ENCODE assay signal across 23 mouse cellular contexts in genomic region chr4:109419563-109419962, GRCm38 (mm10). TPM values are rescaled to one million over a fixed set of nuclear protein-coding genes. Genes with fewer than 3 reads are reported as not detected.
DNase-seq lines count a peak whose midpoint lies in the region; ATAC-seq and TF ChIP-seq lines count a peak whose summit lies in the region.
"Had no signal": no experiment of that assay in that cellular context is flagged by ENCODE, and none has a peak within 500 bp of the region (broad histone marks: within the 10 kb centered on the region; RNA-seq: fewer than 3 reads in every experiment).

No protein-coding gene starts in this region.

- no peak overlapping the region for H3K27ac ChIP-seq in heart, embryonic 16.5 days (ENCODE audit: low read length)
- H3K27ac ChIP-seq in heart, adult 2 months = no peak overlapping the region
- no peak overlapping the region; the same call in 1 of the 2 replicates for H3K27ac ChIP-seq in intestine, postnatal 0 days (ENCODE audit: low read depth, low read length)
- H3K27ac ChIP-seq: forebrain, embryonic 13.5 days; limb, embryonic 10.5 days; limb, embryonic 15.5 days; liver, embryonic 14.5 days had no signal

- TF ChIP-seq CTCF in heart, adult 2 months (IDR thresholded peaks at IDR 0.05) = no peak
- no peak for TF ChIP-seq CTCF in intestine, postnatal 0 days (IDR thresholded peaks at IDR 0.05; ENCODE audit: low read depth)

- H3K9me3 ChIP-seq in heart, embryonic 16.5 days (replicated peaks; ENCODE audit: control insufficient read depth, low read length) = no peaks in the 10 kb centered on the region
- no peaks in the 10 kb centered on the region for H3K9me3 ChIP-seq in intestine, postnatal 0 days (ENCODE audit: control insufficient read depth)
- H3K9me3 ChIP-seq: forebrain, embryonic 13.5 days; G1E; limb, embryonic 10.5 days; limb, embryonic 15.5 days had no signal

- intact Hi-C loops in heart, adult 2 months (cut with DNase I) = no loop called here

- H3K4me2 ChIP-seq in heart, embryonic 16.5 days (ENCODE audit: low read depth, low read length) = no peak overlapping the region
- no peak overlapping the region for H3K4me2 ChIP-seq in intestine, postnatal 0 days (replicated peaks; ENCODE audit: low read depth)
- H3K4me2 ChIP-seq: forebrain, embryonic 13.5 days; heart, embryonic 11.5 days; limb, embryonic 15.5 days; lung, embryonic 14.5 days had no signal

- 93% methylated on average over 4 of the region's 4 CpGs for WGBS in heart, embryonic 16.5 days
- WGBS in heart, adult 2 months = 91% methylated on average over 4 of the region's 4 CpGs
- WGBS in intestine, postnatal 0 days = 85% methylated on average over 4 of the region's 4 CpGs

- no peak for TF ChIP-seq EP300 in heart, adult 2 months (IDR thresholded peaks at IDR 0.05; ENCODE audit: insufficient read depth, low read depth, low read length)

- no peaks in the 10 kb centered on the region for H3K27me3 ChIP-seq in heart, embryonic 16.5 days (ENCODE audit: control insufficient read depth, insufficient read depth, low read length)
- H3K27me3 ChIP-seq in heart, adult 2 months (ENCODE audit: control insufficient read depth, insufficient read depth, low read length) = no peaks in the 10 kb centered on the region
- no peaks in the 10 kb centered on the region for H3K27me3 ChIP-seq in intestine, postnatal 0 days (replicated peaks; ENCODE audit: control insufficient read depth, insufficient read depth, low read length)
- H3K27me3 ChIP-seq: forebrain, embryonic 13.5 days; limb, embryonic 15.5 days had no signal

- no peaks in the 10 kb centered on the region for H3K36me3 ChIP-seq in heart, embryonic 16.5 days (ENCODE audit: control insufficient read depth, insufficient read depth)
- H3K36me3 ChIP-seq in heart, adult 2 months (ENCODE audit: control insufficient read depth, insufficient read depth, low read length) = no peaks in the 10 kb centered on the region
- H3K36me3 ChIP-seq in intestine, postnatal 0 days (ENCODE audit: control insufficient read depth, insufficient read depth) = no peaks in the 10 kb centered on the region
- H3K36me3 ChIP-seq: limb, embryonic 10.5 days; limb, embryonic 15.5 days had no signal

- no peak overlapping the region for H3K4me3 ChIP-seq in heart, embryonic 16.5 days (ENCODE audit: low read length)
- no peak overlapping the region for H3K4me3 ChIP-seq in heart, adult 2 months
- no peak overlapping the region for H3K4me3 ChIP-seq in intestine, postnatal 0 days (ENCODE audit: low read depth, low read length)
- H3K4me3 ChIP-seq: forebrain, embryonic 13.5 days; limb, embryonic 10.5 days; limb, embryonic 15.5 days had no signal

- 0 out of 2 replicates have a peak, but pooled peaks have one; percentile 37 for ATAC-seq in heart, embryonic 16.5 days (replicated peaks; ENCODE audit: extremely low read depth, insufficient read depth, low FRiP score)
- ATAC-seq in intestine, postnatal 0 days = peak; percentile 36; the same call in 1 of the 2 replicates
- ATAC-seq: forebrain, embryonic 13.5 days; hindbrain, embryonic 16.5 days had no signal

- DNase-seq in heart, adult 2 months = no peak
- DNase-seq in kidney, adult 9 months = peak; percentile 68
- DNase-seq in kidney, postnatal 25 days = peak; percentile 36 to 81
- no peak for DNase-seq in yolk sac, embryonic 10.5 days (ENCODE audit: low spot score)
- DNase-seq in adrenal gland, postnatal 4 days (ENCODE audit: low spot score in 2 of 2) = no peak
- DNase-seq: adrenal gland, adult 8-10 months; cerebellum, adult 8-10 months; cerebellum, postnatal 25 days; gastrocnemius, postnatal 14 days; lung, embryonic 14.5 days; lung, postnatal 14 days; midbrain, embryonic 14.5 days; thymus, postnatal 14 days had no signal

- H3K9ac ChIP-seq in heart, embryonic 16.5 days (ENCODE audit: low read length) = no peak overlapping the region
- H3K9ac ChIP-seq in heart, adult 2 months (ENCODE audit: low read depth, low read length) = no peak overlapping the region
- no peak overlapping the region for H3K9ac ChIP-seq in intestine, postnatal 0 days (ENCODE audit: low read depth, low read length)
- H3K9ac ChIP-seq: forebrain, embryonic 13.5 days; limb, embryonic 15.5 days; liver, embryonic 14.5 days; lung, embryonic 14.5 days had no signal

- no peak for TF ChIP-seq POLR2A in heart, adult 2 months (IDR thresholded peaks at IDR 0.05; ENCODE audit: insufficient read depth, low read depth, low read length)

- no peaks in the 10 kb centered on the region for H3K79me2 ChIP-seq in heart, adult 2 months (replicated peaks; ENCODE audit: control insufficient read depth, insufficient read depth, low read length)

- H3K4me1 ChIP-seq in heart, embryonic 16.5 days (ENCODE audit: control insufficient read depth, insufficient read depth, low read length) = peaks cover 2% of the 10 kb centered on the region; the same call in 1 of the 2 replicates
- H3K4me1 ChIP-seq in heart, adult 2 months (ENCODE audit: control insufficient read depth, insufficient read depth, low read length) = no peaks in the 10 kb centered on the region
- no peaks in the 10 kb centered on the region for H3K4me1 ChIP-seq in intestine, postnatal 0 days (replicated peaks; ENCODE audit: control insufficient read depth, insufficient read depth, low read length)
- H3K4me1 ChIP-seq: forebrain, embryonic 13.5 days; limb, embryonic 15.5 days had no signal

RNA-seq across cellular contexts. Expression of gene Ttc39a, which starts 13.1 kb away (rescaled TPM):
- 6.7 and 7.7 TPM in 2 replicates for polyA plus RNA-seq in heart, embryonic 16.5 days (2015; fragmentation: Nextera tagmentation; extraction: Ambion mirVana)
- 1 to 10 TPM; 1.6 to 2.4 TPM for total RNA-seq in heart, adult 2 months (2021)
- 1.8 and 2.7 TPM in 2 replicates for polyA plus RNA-seq in heart, adult 2 months (2012; rRNA removed)
- polyA plus RNA-seq in intestine, postnatal 0 days (2015; fragmentation: Nextera tagmentation; extraction: Ambion mirVana) = 6.3 and 7.5 TPM in 2 replicates
- 10 to 100 TPM; 10.9 to 11.0 TPM for total RNA-seq in adrenal gland, postnatal 4 days (2021)
- total RNA-seq: monocyte, adult 5-6 weeks had no signal

Comparison
In these comparisons a context has a peak if more than half of its experiments do, and no peak if none do; other contexts are left out.
1. DNase-seq: peak in kidney, adult 9 months (single experiment) and kidney, postnatal 25 days (2 of 2); none in heart, adult 2 months (0 of 2), yolk sac, embryonic 10.5 days (single experiment) and adrenal gland, postnatal 4 days (0 of 2).